Mouse (Mus musculus) urinary bladder, adult 2 months (tissue): ENCODE measurements around the gene Nusap1. TPM values are rescaled to one million over a fixed set of nuclear protein-coding genes. Genes with fewer than 3 reads are reported as not detected.
"Not testable (repeated sequence)": the region's sequence is repeated elsewhere in the genome, so short reads cannot be mapped to it uniquely, and the experiment has no call there.

Experiments used
- DNase-seq: peaks from one replicate; pipeline ENCODE4 v3.0.0; 2022; ENCODE audit warnings: low spot score
- polyA plus RNA-seq: library from polyadenylated mRNA; depleted of rRNA; stranded (reverse); fragments of >200 nt; gene quantifications from 2 replicates; pipeline ENCODE4 v1.2.3, GENCODE M21; 2012; rRNA removed

Nusap1 gene
- polyA plus RNA-seq, 1 experiment, result 1.6 TPM

- DNase-seq, result no peak
These were observed 23.3 kb downstream of the Nusap1 start for GRCm38 (mm10) chr2:119641214-119641912.

- no peak for DNase-seq
These were observed 26.2 kb downstream of the Nusap1 start for GRCm38 (mm10) chr2:119644254-119644653.

GRCm38 (mm10) chr2:119662220-119663182 is 44.4 kb downstream of the Nusap1 start, which contains the start of gene Ndufaf1:
Ndufaf1 (minus strand) TSS chr2:119662827.
- peak; percentile 58 for DNase-seq

- DNase-seq, result not testable (repeated sequence)
These were observed 47.6 kb downstream of the Nusap1 start for GRCm38 (mm10) chr2:119665744-119666143.

- DNase-seq, result no peak
These were observed 50.9 kb downstream of the Nusap1 start for GRCm38 (mm10) chr2:119669010-119669409.

- peak; percentile 96 for DNase-seq
These were observed 56.6 kb downstream of the Nusap1 start, which contains the start of gene Rtf1 for GRCm38 (mm10) chr2:119674525-119675214. Rtf1 (plus strand) TSS chr2:119675068.

GRCm38 (mm10) chr2:119675215-119675784 is 57.2 kb downstream of the Nusap1 start:
- DNase-seq, result no peak

- no peak for DNase-seq
These were observed 57.7 kb downstream of the Nusap1 start for GRCm38 (mm10) chr2:119675831-119676230.

- no peak for DNase-seq
These were observed 65.6 kb downstream of the Nusap1 start for GRCm38 (mm10) chr2:119683706-119684105.

- no peak for DNase-seq
These were observed 74.1 kb downstream of the Nusap1 start for GRCm38 (mm10) chr2:119692003-119692701.

GRCm38 (mm10) chr2:119694826-119695225 is 76.7 kb downstream of the Nusap1 start:
- no peak for DNase-seq

GRCm38 (mm10) chr2:119696111-119696510 is 78.0 kb downstream of the Nusap1 start:
- no peak for DNase-seq

GRCm38 (mm10) chr2:119698472-119698871 is 80.4 kb downstream of the Nusap1 start:
- DNase-seq, result no peak

- DNase-seq, result no peak
These were observed 81.9 kb downstream of the Nusap1 start for GRCm38 (mm10) chr2:119699962-119700361.

Other genes starting within 250 kb of the Nusap1 start
- gene Ino80, start 140.6 kb upstream of the Nusap1 start, polyA plus RNA-seq, result 11.1 and 13.1 TPM in 2 replicates
- gene Exd1, start 70.7 kb upstream of the Nusap1 start, polyA plus RNA-seq, result 3.1 TPM in 2 replicates
- gene Chp1, start 70.6 kb upstream of the Nusap1 start, polyA plus RNA-seq, result 133 and 134 TPM in 2 replicates
- gene Oip5, start 171 bp downstream of the Nusap1 start, polyA plus RNA-seq, result 2.5 and 3.6 TPM in 2 replicates
- 18.4 and 20.0 TPM in 2 replicates for gene Ndufaf1, start 44.5 kb downstream of the Nusap1 start, polyA plus RNA-seq
- gene Rtf1, start 56.8 kb downstream of the Nusap1 start, polyA plus RNA-seq, result 17.4 and 21.7 TPM in 2 replicates
- 0.55 and 0.75 TPM in 2 replicates for gene Itpka, start 124.0 kb downstream of the Nusap1 start, polyA plus RNA-seq
- 0.19 and 0.34 TPM in 2 replicates for gene Ltk, start 142.1 kb downstream of the Nusap1 start, polyA plus RNA-seq
- 12.0 and 13.7 TPM in 2 replicates for gene Rpap1, start 169.2 kb downstream of the Nusap1 start, polyA plus RNA-seq
- gene Tyro3, start 179.4 kb downstream of the Nusap1 start, polyA plus RNA-seq, result 30.0 and 38.1 TPM in 2 replicates